Mouse (Mus musculus): Measurements from ENCODE around the gene Gm3183.
"Not testable (repeated sequence)": the region's sequence is repeated elsewhere in the genome, so short reads cannot be mapped to it uniquely, and the experiment has no call there.

Gene Gm3183

DNA sequence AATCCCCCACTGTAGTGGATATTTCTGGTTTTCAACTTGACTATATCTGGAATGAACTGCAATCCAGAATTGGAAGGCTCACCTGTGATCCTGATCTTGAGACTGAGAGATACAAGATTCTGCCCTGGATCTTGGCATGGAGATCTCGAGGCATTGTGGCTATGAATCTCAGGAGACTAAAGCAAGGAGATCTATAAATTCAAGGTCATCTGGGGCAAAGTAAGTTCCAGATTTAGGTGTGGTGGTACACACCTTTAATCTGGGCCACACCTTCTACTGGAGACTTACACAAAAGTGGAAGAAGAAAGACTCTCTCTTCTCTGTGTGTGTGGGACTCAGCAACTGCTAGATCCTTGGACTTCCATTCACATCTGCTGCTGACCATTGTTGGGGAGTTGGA, at the start of gene Gm3183:
Gene Gm3183, plus strand, starts transcription at position 301 of the 400 bp plus-strand sequence.
- not testable (repeated sequence) for DNase-seq (ENCODE audit: low spot score)
